Mouse (Mus musculus) kidney, postnatal 36 days (tissue): Measurements from ENCODE around the gene Nfya.
A peak's percentile ranks its signal among the peaks of the same experiment; 100 is the strongest.

Source experiments
- DNase-seq, 2 experiments: peaks; one replicate each; pipeline ENCODE4 v3.0.0; 2021 to 2022; ENCODE audit warnings: mixed read lengths in 2 of 2

Nfya gene

DNA sequence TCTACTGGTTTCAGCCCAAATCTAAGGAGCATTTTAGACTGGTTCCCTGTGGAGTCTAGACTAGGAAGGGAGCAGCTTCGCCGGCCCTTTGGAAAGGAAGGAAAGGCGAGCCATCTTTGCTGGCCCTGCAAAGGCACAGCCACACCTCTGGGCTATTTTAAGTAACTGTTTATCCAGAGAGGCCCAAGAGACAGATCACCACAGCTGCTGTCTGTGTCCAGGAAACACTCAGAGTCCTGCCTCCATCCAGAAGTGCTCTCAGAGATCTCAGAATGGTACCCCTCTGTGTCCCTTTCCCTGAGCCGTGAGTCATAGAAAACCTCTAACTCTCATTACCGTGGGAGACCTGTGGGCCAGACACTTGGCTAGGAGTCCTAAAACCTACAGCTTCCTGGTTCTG is 20.7 kb upstream of the Nfya start:
- DNase-seq: no peak

DNA sequence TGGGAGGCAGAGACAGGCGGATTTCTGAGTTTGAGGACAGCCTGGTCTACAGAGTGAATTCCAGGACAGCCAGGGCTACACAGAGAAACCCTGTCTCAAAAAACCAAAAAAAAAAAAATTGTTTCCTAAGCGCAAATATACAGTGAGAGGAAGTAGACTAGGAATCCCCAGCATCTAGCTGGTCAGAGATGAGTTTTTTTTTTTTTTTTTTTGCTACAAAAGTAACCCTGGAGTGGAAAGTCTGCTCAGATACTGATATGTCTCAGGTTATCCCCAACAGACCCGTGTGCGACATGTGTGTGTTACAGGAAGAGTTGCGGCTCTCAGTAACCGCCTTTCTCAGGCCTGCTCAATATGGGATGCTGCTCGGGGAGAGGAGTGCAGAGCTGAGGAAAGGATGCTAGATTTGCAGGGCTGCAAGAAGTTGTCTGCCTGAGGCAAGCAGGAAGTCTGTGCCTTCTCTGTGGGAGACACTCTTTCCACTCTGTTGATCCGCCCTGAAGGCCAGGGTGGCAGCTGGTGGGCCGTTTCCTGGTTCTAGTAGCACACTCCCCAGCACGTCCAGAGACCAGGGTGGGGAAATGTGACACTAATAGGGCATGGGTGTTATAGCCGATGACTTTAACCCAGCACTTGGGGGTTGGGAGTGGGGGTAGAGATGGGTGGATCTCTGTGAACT is 18.3 kb upstream of the Nfya start:
- no peak for DNase-seq

DNA sequence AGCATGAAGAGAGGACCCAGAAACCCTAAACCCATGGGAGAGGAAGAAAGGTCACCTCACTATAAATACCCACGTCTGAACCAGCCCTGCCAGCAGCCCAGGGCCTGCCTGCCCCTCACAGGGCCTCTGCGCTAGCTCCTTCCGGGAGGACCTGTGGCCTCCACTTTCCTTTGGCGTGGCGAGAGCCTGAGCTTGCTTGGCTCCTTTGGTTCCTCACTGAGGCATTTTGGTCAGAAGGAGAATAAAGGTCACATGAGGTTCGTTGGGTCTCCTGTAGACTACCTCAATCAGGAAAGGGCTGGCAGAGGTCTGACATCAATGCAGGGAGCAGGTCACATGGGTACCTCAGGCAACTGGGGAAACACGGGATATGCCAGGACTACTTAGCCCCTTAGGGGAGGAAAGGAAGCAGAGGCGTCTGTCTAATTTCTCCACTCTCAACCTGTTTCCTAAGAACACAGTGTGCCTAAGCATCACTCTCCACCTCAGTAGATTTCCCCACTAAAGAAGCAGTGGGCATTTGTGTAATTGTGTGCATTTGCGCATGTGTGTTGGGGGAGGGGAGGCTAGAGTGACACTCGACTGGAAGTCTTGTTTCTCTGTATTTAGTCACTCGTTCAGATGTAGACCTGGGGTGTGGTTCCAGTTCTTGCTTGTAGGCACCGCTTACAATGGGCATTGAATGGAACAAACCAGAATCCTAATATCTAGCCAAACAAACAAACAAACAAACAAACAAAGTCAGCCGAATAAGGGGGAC is 17.5 kb upstream of the Nfya start:
- DNase-seq: no peak

DNA sequence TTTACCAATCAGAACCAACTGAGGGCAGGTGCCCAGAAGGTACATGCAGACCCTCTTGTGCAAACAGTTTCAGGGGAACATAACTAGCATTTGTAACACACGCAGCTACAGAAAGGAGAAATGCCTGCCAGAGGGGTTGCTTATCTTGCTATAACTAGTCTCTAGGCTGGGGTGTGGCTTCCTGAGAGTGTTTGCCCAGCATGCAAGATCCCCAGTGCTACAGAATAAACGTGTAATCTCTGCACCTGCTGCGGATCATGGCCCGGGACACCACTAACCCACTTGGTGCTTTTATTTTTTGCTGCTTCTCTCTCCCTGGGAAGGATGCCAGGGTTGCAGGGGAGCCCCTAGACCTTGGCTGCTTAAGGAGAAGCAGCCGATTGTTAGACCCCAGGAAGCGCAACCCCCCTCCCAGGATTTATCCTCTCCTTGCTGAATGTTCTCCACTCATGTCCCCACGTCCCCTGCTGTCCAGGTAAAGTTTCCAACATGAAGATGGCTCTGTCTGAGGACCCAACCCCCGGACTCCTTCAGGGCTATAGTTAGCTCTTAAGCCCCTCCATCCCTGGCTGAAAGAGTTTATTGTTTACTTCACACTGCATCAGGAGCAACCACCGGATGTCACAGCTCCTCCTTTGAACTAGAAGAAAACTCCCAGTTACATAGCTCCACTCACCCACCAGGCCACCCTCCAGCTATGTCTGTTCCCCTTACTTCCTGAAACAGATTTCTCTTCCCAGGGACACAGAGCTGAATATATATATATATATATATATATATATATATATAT is 16.3 kb upstream of the Nfya start:
- no peak for DNase-seq

DNA sequence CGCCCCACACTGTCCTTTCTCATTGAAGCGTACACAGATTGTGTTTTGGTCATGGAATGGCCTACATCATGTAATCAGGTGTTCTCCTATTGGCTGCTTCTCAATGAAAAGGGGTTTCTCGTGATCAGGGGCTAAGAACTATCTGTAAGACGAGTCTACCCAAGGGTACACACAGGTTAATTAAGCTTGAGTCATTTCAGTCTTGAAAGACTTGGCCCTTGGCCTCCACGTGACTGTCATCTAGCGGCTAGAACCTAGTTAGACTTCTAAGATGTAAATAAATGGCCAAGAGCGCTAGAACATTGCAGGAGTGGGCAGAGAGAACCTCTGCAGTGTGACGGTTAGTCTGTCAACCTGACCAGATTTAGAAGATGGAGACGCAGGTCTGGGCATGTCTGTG is 14.5 kb upstream of the Nfya start:
- DNase-seq: peak; percentile 62 to 67

DNA sequence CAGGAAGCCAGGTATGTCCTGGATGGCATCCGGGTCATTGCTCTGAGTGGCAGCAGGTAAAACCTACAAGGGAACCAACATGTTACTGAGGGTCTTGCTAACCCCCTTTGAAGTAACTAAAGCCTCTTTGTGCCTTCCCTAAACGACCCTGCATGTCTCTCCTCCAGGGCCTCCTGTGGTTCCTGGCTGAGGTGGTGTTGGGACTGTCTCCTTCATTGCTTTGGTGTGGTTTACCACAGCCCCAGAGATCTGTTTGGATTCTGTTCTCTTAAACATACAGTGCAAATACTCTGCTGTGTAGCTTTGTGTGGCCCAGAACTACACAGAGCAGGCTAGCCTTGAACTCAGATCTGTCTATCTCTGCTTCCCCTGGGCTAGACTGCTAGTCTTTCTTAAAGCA is 9.9 kb upstream of the Nfya start:
- no peak for DNase-seq

DNA sequence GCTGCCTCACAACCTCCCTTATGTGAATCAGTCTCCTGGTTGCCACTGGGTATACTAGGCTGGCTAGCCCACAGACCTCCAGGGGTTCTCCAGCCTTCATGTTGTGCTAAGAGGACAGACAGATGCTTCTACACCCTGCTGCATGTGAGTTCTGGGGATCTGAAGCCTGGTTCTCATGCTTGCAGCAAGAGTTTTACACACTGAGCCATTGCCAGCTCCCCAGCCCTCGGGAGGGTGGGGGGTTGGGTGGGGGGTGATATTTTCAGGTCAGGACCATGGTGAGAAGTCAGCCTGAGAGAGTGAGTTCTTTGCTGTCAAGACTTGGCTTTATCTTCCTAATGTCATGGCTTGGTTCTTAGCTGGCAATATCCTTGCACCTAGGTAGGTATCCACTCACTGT is 9.1 kb upstream of the Nfya start:
- DNase-seq: no peak

DNA sequence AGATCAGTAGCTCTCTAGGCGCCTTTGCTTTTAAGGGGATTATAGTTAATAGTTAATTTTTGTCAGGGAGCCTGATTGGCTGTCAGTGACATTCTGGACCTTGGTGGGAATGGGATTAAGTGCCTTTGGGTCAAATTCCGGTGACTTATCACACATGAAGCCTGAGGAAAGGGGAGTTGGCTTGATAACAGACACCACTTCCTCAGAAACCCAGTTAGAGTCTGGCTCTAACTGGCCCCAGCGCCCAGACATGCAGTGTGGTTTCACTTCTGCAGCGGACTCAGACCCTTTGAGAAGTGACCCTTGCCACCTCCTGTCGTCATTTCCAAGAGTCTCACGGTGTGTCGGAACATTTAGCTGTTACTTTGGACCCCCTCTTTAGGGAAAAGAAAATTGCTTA is 8.5 kb upstream of the Nfya start:
- peak; percentile 65 to 70 for DNase-seq

DNA sequence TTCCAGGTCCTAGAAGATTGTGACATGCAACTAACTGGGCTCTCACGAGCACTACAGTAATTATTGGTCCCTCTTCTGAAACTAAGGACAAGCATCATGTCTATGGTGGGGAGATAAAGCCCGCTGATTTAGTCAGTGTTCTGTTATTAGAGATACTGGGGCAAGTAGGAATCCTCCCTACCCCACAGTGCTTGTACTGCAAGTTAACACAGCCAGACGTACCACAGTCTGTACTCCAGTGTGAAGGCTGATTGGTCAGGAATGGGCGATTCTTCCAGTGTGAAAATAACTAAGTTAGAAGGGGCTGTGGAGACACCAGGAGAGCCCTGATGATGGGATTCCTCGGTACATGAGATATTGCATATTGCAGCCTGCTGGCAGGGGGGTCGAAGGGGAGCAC is 7.8 kb upstream of the Nfya start:
- no peak for DNase-seq

DNA sequence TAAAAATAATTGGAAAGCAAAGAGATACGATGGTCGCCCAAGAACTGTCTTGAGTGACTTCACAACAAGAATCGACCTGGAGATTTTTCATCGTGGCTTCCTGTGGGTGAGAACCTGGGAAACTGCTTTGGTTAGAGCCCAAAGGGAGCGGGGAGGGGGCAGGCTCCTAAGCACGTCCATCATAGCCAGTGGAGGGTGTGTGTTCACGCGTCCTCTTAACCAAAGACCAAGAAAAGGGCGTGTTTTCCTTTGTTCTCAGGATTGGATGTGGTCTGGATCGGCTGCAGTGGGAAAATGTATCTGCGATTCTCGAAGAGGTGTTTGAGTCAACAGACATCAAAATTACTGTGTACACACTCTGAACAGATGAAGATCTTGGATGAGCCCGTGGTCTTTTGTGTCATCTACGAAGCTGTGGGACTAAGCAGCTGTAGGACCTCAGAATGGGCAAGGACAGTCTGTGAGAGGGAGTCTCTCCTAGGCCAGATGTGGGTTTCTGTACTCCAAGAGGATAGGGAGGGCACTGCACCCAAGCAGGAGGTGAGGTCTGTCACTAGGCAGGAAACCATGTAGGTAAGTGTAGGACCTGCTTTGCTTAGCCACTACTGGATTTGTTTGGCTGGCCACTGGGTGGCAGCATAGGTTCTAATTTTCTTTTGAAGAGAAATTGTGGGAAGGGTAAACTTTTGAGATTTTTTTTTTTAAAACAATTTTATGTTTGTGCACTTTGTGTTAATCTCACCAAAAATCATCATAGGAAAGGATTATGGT is 6.9 kb upstream of the Nfya start:
- peak; percentile 69 to 87 for DNase-seq

- peak; percentile 37 to 53 for DNase-seq
Observed at GRCm38 (mm10) chr17:48416011-48416410, 6.3 kb upstream of the Nfya start.

- no peak for DNase-seq
Observed at GRCm38 (mm10) chr17:48411241-48411640, 1.5 kb upstream of the Nfya start.

DNA sequence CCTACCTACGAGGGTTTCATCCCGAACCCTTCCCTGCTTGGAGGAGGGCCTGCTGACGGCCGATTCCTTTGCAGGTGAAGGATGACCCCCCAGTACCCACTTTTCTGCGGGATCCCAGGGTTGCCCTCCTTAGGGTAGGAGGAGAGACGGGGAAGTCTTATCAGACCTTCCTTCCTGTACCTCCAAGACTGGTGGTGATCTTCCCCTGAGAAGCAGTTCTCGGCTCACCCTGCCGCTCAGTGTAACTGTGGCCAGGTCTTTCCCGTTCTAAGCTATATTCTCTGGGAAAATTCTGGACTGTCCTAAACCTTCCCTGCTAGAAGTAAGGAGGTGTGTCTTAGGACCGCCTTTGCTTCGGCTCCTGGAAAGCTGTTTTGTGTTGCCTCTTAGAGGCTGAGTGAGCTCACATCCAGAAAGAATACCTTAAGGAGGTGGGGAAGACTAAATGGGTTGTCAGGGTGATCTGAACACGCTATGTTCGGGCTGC is 636 bp upstream of the Nfya start:
- DNase-seq: no peak

- DNase-seq: peak; percentile 73 to 86
Observed at GRCm38 (mm10) chr17:48408526-48409291, 997 bp downstream of the Nfya start.

GRCm38 (mm10) chr17:48407910-48408525 is 1.7 kb downstream of the Nfya start:
- DNase-seq: peak in 1 of 2 experiments; percentile 15

DNA sequence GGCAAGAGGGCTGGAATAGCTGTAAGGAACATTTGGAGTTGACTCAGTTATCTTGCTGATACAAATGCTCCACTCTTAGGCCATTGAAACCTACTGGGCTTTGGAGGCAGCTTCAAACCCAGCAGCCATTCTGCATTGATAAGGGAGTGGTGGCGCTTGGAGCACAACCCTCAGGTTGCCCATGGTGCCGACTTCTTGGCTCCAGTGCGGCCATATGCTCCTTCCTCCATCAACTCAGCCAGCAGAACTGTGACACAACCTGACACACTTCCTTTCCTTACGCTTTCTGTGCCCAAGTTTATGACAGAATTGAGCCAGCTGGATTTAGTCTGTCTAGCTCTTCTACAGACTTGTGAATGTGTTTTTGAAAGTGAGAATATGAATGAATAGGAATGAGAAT is 2.6 kb downstream of the Nfya start:
- no peak for DNase-seq

DNA sequence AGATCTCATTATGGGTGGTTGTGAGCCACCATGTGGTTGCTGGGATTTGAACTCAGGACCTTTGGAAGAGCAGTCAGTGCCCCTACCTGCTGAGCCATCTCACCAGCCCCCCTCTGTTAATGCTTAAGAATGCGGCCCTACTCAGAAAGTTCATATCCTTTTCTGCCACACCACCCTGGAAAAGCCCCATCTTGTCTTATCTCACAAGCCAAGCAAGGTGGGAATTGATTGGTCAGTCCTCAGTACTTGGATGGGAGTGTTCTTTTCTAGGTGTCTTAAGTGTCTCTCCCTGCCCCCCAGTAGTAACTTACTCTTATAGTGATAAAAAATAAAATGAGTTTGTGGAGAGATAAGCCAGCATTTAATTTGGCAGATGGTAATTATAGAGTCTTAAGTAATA is 5.0 kb downstream of the Nfya start:
- no peak for DNase-seq

DNA sequence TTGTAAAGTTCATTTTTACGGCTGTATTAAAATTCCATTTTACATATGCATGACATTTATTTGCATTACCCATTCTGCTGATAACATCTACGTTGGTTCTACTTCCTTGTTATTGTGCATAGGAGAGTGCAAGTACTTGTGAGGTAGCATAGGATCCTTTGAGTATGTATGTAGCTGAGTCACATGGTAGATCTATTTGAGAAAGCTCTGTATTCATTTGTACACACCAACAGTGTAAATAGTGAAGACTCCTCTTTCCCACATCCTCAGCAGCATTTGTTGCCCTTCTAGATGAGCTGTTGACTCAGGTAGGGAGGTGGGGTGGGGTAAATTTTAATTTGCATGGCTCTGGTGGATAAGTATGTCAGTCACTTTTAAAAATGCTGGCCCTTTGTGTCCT is 5.9 kb downstream of the Nfya start:
- no peak for DNase-seq

GRCm38 (mm10) chr17:48402751-48403150 is 7.0 kb downstream of the Nfya start:
- DNase-seq: peak in 1 of 2 experiments; percentile 32

DNA sequence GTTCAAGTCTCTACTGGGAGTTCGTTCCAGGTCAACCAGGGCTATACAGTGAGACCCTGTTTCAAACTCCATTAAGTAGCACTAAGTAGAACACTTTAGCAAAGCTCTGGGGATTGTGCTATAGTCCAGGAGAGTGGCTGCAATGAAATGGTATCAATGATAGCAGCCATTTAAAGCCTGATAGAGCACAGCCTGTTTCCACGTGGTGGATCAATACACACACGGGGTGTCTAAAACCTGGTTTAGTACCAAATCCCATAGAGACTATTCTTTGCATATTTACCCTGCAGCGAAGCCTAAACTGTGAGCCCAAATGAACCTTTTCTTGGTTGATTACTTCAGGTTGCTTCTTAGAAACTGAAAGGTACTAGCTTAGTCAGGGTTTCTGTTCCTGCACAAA is 8.0 kb downstream of the Nfya start:
- no peak for DNase-seq

DNA sequence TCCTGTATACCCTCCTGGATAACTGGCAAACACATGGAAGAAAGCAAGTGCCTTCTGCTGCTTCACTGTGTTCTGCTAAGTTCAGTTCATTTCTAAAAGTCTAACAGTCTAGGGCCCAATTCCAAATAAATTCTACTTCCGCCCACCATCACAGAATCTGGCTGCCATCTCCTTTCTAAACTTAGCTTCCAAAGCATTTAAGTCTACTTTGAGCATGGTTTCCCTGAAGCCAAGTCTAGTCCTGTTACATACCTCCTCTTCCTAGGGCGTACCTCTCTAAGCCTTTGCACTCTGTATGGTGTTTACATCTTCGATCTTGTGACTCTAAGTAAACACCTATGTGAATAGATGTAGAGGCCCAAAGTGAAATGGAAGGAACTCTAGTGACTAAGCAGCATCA is 17.1 kb downstream of the Nfya start:
- no peak for DNase-seq

GRCm38 (mm10) chr17:48391446-48391845 is 18.3 kb downstream of the Nfya start:
- peak; percentile 16 to 62 for DNase-seq
